Mouse (Mus musculus) heart, embryonic 13.5 days (tissue): ENCODE results near the gene Mdm2. TPM values are rescaled to one million over a fixed set of nuclear protein-coding genes. Genes with fewer than 3 reads are reported as not detected.

Experiments
- ATAC-seq: fragments of 200-750 bp; cut with Nextera tagmentation; 2 replicates; pipeline ENCODE4 v1.8.0; 2017; ENCODE audit warnings: moderate TSS enrichment; ENCODE audit not compliant: insufficient number of reproducible peaks, low FRiP score, low TSS enrichment; ENCODE audit errors: extremely low read depth
- H3K27ac ChIP-seq: fragments of 300-500 bp; sonication (generic); replicated peaks from 2 replicates; pipeline ENCODE4 v1.5.1; 2015; ENCODE audit warnings: moderate library complexity, mild to moderate bottlenecking, inconsistent platforms
- H3K27me3 ChIP-seq: fragments of 300-500 bp; sonication (generic); replicated peaks from 2 replicates; pipeline ENCODE4 v1.6.1; 2015; ENCODE audit warnings: mild to moderate bottlenecking, inconsistent platforms
- H3K36me3 ChIP-seq: fragments of 300-500 bp; sonication (generic); 2 replicates; pipeline ENCODE4 v1.6.1; 2015; ENCODE audit warnings: mild to moderate bottlenecking, inconsistent platforms
- H3K4me1 ChIP-seq: fragments of 300-500 bp; sonication (generic); 2 replicates; pipeline ENCODE4 v1.6.1; 2015; ENCODE audit warnings: inconsistent platforms
- H3K4me2 ChIP-seq: fragments of 300-500 bp; sonication (generic); 2 replicates; pipeline ENCODE4 v1.6.1; 2015; ENCODE audit warnings: inconsistent platforms, mild to moderate bottlenecking, moderate library complexity
- H3K4me3 ChIP-seq: fragments of 300-500 bp; sonication (generic); 2 replicates; pipeline ENCODE4 v1.5.1; 2015; ENCODE audit warnings: moderate library complexity, mild to moderate bottlenecking, inconsistent platforms
- H3K9ac ChIP-seq: fragments of 300-500 bp; sonication (generic); 2 replicates; pipeline ENCODE4 v1.6.1; 2015; ENCODE audit warnings: inconsistent platforms, mild to moderate bottlenecking, moderate library complexity
- H3K9me3 ChIP-seq: fragments of 300-500 bp; sonication (generic); 2 replicates; pipeline ENCODE4 v1.6.1; 2016; ENCODE audit warnings: inconsistent platforms
- WGBS: fragments of 180-500 bp; shearing (Covaris S2); methylation state at CpG from one replicate; pipeline ENCODE4 v1.1.7; 2015; ENCODE audit warnings: mixed read lengths; 5-methylcytosine and 5-hydroxymethylcytosine counted together
- polyA plus RNA-seq: library from polyadenylated mRNA; unstranded; fragments of >200 nt; fragmentation: Nextera tagmentation; extraction: Ambion mirVana; gene quantifications from 2 replicates; pipeline ENCODE4 v1.2.1, GENCODE M21; 2015

Mdm2 gene
- polyA plus RNA-seq, 1 experiment from 2014 or later, result 38.7 TPM

GRCm38 (mm10) chr10:117663865-117664200 lies 46.7 kb downstream of the Mdm2 start:
- H3K27me3 ChIP-seq, result no peaks in the 10 kb centered on the region
- no peaks in the 10 kb centered on the region for H3K9me3 ChIP-seq
- H3K4me3 ChIP-seq, result peak overlapping the region; percentile 40
- H3K27ac ChIP-seq, result no peak overlapping the region
- peak overlapping the region; percentile 58; the same call in 1 of the 2 replicates for H3K9ac ChIP-seq
- 18% methylated on average over 9 of the region's 9 CpGs for WGBS
- no peaks in the 10 kb centered on the region for H3K36me3 ChIP-seq
- peak overlapping the region; percentile 65 for H3K4me2 ChIP-seq
- ATAC-seq, result no peak
- no peaks in the 10 kb centered on the region; the same call in 1 of the 2 replicates for H3K4me1 ChIP-seq

- H3K27me3 ChIP-seq, result no peaks in the 10 kb centered on the region
- H3K36me3 ChIP-seq, result no peaks in the 10 kb centered on the region
- WGBS, result 64% methylated on average over 14 of the region's 14 CpGs
- H3K4me2 ChIP-seq, result peak overlapping the region; percentile 65
- no peaks in the 10 kb centered on the region for H3K9me3 ChIP-seq
- H3K4me1 ChIP-seq, result no peaks in the 10 kb centered on the region; the same call in 1 of the 2 replicates
- no peak overlapping the region for H3K27ac ChIP-seq
- no peak for ATAC-seq
- no peak overlapping the region for H3K9ac ChIP-seq
- peak overlapping the region; percentile 40; the same call in 1 of the 2 replicates for H3K4me3 ChIP-seq
These were observed 47.3 kb downstream of the Mdm2 start for GRCm38 (mm10) chr10:117663056-117663864.

GRCm38 (mm10) chr10:117662316-117663055 lies 48.1 kb downstream of the Mdm2 start:
- H3K27ac ChIP-seq, result no peak overlapping the region
- H3K9ac ChIP-seq, result no peak overlapping the region
- H3K4me1 ChIP-seq, result no peaks in the 10 kb centered on the region; the same call in 1 of the 2 replicates
- H3K9me3 ChIP-seq, result no peaks in the 10 kb centered on the region
- WGBS, result 73% methylated on average over 15 of the region's 15 CpGs
- H3K36me3 ChIP-seq, result no peaks in the 10 kb centered on the region
- no peak for ATAC-seq
- no peak overlapping the region for H3K4me3 ChIP-seq
- no peak overlapping the region for H3K4me2 ChIP-seq
- H3K27me3 ChIP-seq, result no peaks in the 10 kb centered on the region

GRCm38 (mm10) chr10:117659819-117660218 lies 50.7 kb downstream of the Mdm2 start:
- H3K4me1 ChIP-seq, result no peaks in the 10 kb centered on the region; the same call in 1 of the 2 replicates

GRCm38 (mm10) chr10:117659430-117659813 lies 51.1 kb downstream of the Mdm2 start:
- no peak overlapping the region for H3K9ac ChIP-seq
- H3K4me3 ChIP-seq, result no peak overlapping the region
- no peaks in the 10 kb centered on the region for H3K36me3 ChIP-seq
- H3K9me3 ChIP-seq, result no peaks in the 10 kb centered on the region
- ATAC-seq, result no peak
- no peak overlapping the region for H3K4me2 ChIP-seq
- H3K4me1 ChIP-seq, result no peaks in the 10 kb centered on the region; the same call in 1 of the 2 replicates
- no peak overlapping the region for H3K27ac ChIP-seq
- no peaks in the 10 kb centered on the region for H3K27me3 ChIP-seq
- 74% methylated on average over 11 of the region's 11 CpGs for WGBS

More at GRCm38 (mm10) chr10:117659819-117660218, 50.7 kb downstream of the Mdm2 start:
- Histone ChIP-seq H3K9me3 (no peaks in the 10 kb centered on the region), H3K4me2 (no peak overlapping the region), H3K4me3 (no peak overlapping the region), H3K27me3 (no peaks in the 10 kb centered on the region), H3K9ac (no peak overlapping the region), H3K36me3 (no peaks in the 10 kb centered on the region), H3K27ac (no peak overlapping the region)
- 45% methylated on average over 11 of the region's 11 CpGs for WGBS
- no peak for ATAC-seq

- WGBS, result 88% methylated on average over 14 of the region's 14 CpGs
- ATAC-seq, result no peak
- no peak overlapping the region for H3K4me2 ChIP-seq
- no peaks in the 10 kb centered on the region for H3K27me3 ChIP-seq
- no peak overlapping the region for H3K27ac ChIP-seq
- H3K36me3 ChIP-seq, result no peaks in the 10 kb centered on the region
- no peaks in the 10 kb centered on the region for H3K9me3 ChIP-seq
- no peak overlapping the region for H3K9ac ChIP-seq
- no peak overlapping the region for H3K4me3 ChIP-seq
- H3K4me1 ChIP-seq, result no peaks in the 10 kb centered on the region; the same call in 1 of the 2 replicates
These were observed 51.8 kb downstream of the Mdm2 start for GRCm38 (mm10) chr10:117658522-117659429.

GRCm38 (mm10) chr10:117657659-117658306 lies 52.8 kb downstream of the Mdm2 start:
- WGBS, result 73% methylated on average over 3 of the region's 3 CpGs

GRCm38 (mm10) chr10:117656985-117657658 lies 53.4 kb downstream of the Mdm2 start:
- H3K27ac ChIP-seq, result no peak overlapping the region
- no peaks in the 10 kb centered on the region for H3K9me3 ChIP-seq
- no peaks in the 10 kb centered on the region for H3K36me3 ChIP-seq
- H3K4me2 ChIP-seq, result no peak overlapping the region
- H3K9ac ChIP-seq, result no peak overlapping the region
- no peaks in the 10 kb centered on the region for H3K4me1 ChIP-seq
- no peak overlapping the region for H3K4me3 ChIP-seq
- ATAC-seq, result no peak
- WGBS, result 74% methylated on average over 7 of the region's 7 CpGs
- H3K27me3 ChIP-seq, result no peaks in the 10 kb centered on the region

More at GRCm38 (mm10) chr10:117657659-117658306, 52.8 kb downstream of the Mdm2 start:
- ATAC-seq, result no peak
- Histone ChIP-seq H3K9me3 (no peaks in the 10 kb centered on the region), H3K36me3 (no peaks in the 10 kb centered on the region), H3K4me3 (no peak overlapping the region), H3K4me1 (no peaks in the 10 kb centered on the region), H3K9ac (no peak overlapping the region), H3K4me2 (no peak overlapping the region), H3K27ac (no peak overlapping the region), H3K27me3 (no peaks in the 10 kb centered on the region)

GRCm38 (mm10) chr10:117656662-117656962 lies 53.9 kb downstream of the Mdm2 start:
- Histone ChIP-seq H3K27ac (no peak overlapping the region), H3K27me3 (no peaks in the 10 kb centered on the region), H3K9ac (no peak overlapping the region), H3K4me1 (no peaks in the 10 kb centered on the region), H3K4me3 (no peak overlapping the region), H3K36me3 (no peaks in the 10 kb centered on the region), H3K9me3 (no peaks in the 10 kb centered on the region), H3K4me2 (no peak overlapping the region)
- WGBS, result 82% methylated on average over 6 of the region's 6 CpGs
- ATAC-seq, result no peak

GRCm38 (mm10) chr10:117655908-117656661 lies 54.5 kb downstream of the Mdm2 start:
- Histone ChIP-seq H3K4me3 (no peak overlapping the region), H3K9ac (no peak overlapping the region)
- 48% methylated on average over 7 of the region's 7 CpGs for WGBS

More at GRCm38 (mm10) chr10:117655908-117656661, 54.5 kb downstream of the Mdm2 start:
- Histone ChIP-seq H3K27me3 (no peaks in the 10 kb centered on the region), H3K36me3 (no peaks in the 10 kb centered on the region), H3K4me1 (no peaks in the 10 kb centered on the region), H3K27ac (no peak overlapping the region), H3K9me3 (no peaks in the 10 kb centered on the region), H3K4me2 (no peak overlapping the region)
- no peak for ATAC-seq
